Mouse (Mus musculus): ENCODE data around the gene Ldlrad3.

DNA sequence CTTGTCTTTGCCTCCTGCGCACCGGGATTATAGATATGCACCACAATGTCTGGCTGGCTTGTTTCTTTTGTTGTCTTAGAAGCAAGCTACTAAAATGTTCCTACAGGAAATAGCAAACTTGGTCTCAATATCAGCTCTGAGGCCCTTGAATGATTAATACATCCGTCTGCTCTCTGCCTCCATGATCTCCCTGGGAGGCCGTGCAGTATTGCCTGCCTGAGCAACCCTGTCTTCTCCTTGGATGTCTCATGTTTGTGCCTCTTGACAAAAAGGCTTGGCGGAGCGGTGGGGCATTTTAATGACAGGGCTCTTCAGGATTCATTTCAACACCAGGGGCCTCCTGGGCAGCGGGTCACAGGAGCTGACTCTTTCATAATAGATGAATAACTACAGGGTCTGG, 219.0 kb downstream of the Ldlrad3 start:
- TF ChIP-seq CTCF (IDR thresholded peaks at IDR 0.05; ENCODE audit: control insufficient read depth, insufficient read depth, low read length) (no peak), POLR2A (IDR thresholded peaks at IDR 0.05; ENCODE audit: borderline replicate concordance, control insufficient read depth, low read depth, low read length) (no peak)

Data from bone marrow, adult 2 months (tissue).